Mouse (Mus musculus): ENCODE results near the gene Plac9a. TPM values are rescaled to one million over a fixed set of nuclear protein-coding genes. Genes with fewer than 3 reads are reported as not detected.
A peak's percentile ranks its signal among the peaks of the same experiment; 100 is the strongest.

Gene Plac9a
- total and polyA plus RNA-seq, 2 experiments: not detected

DNA sequence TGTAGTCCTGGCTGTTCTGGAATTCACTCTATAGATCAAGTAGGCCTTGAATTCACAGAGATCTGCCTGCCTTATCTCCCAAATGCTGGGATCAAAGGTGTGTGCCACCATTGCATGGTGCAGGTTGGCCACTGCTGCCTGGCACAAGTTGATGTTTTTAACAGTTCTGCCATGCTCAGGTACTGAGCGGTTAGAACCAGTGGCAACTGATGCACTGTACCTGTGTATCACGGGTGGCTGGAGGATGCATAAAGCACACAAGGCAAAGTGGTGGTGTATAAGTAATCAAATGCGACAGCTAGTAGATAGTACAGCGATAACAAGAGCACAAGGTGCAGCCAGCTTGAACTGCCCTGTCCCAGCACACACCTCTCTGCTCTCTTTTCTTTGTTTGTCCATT lies 58.5 kb downstream of the Plac9a start:
- DNase-seq (ENCODE audit: extremely low read depth, low read depth, low spot score): no peak
- TF ChIP-seq CTCF (IDR thresholded peaks at IDR 0.05; ENCODE audit: low read depth, low read length) (no peak), POLR2A (IDR thresholded peaks at IDR 0.05; ENCODE audit: extremely low read depth, insufficient read depth, low read length) (no peak)
- peaks cover 34% of the 10 kb centered on the region for H3K79me2 ChIP-seq (ENCODE audit: control insufficient read depth, insufficient read depth, low read length)
- H3K9ac ChIP-seq (ENCODE audit: low read depth, low read length): no peak overlapping the region
- H3K27ac ChIP-seq (replicated peaks; ENCODE audit: insufficient read depth, low read depth, low read length): no peak overlapping the region
- no peak overlapping the region for H3K4me3 ChIP-seq (ENCODE audit: insufficient read depth, low read depth, low read length)
- 94% methylated on average over 4 of the region's 4 CpGs for WGBS
- peaks cover 10% of the 10 kb centered on the region for H3K4me1 ChIP-seq (ENCODE audit: control insufficient read depth, insufficient read depth, low read length)
- H3K27me3 ChIP-seq (ENCODE audit: control insufficient read depth, insufficient read depth, low read length): no peaks in the 10 kb centered on the region
- no peaks in the 10 kb centered on the region for H3K36me3 ChIP-seq (ENCODE audit: control insufficient read depth, insufficient read depth, low read length)

DNA sequence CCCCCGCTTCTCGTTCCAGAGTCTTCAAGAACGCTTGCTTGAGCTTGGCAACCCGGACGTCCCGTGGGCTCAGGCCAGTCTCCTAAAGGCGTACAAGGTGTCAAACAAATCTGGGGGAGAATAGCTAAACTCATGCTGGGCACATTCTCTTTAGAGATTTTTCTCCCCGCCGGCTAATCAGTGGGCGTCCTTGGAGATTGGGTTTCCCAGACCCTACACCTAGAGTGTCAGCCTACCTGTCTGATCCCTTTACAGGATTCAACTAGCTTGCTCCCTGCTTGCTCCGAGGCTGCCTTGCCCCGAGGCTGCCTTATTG lies 60.3 kb downstream of the Plac9a start:
- peak overlapping the region; percentile 90; the same call in 1 of the 2 replicates for H3K27ac ChIP-seq (replicated peaks; ENCODE audit: insufficient read depth, low read depth, low read length)

GRCm38 (mm10) chr14:25841991-25842687 lies 60.8 kb downstream of the Plac9a start, which contains the start of gene Anxa11:
Anxa11 (plus strand) TSS chr14:25842156.
- peak within 1 kb of the TSS; percentile 90 for H3K27ac ChIP-seq (replicated peaks; ENCODE audit: insufficient read depth, low read depth, low read length)
- H3K9ac ChIP-seq (ENCODE audit: low read depth, low read length): peak within 1 kb of the TSS; percentile 93
- H3K4me1 ChIP-seq (ENCODE audit: control insufficient read depth, insufficient read depth, low read length): peaks cover 10% of the 10 kb centered on the region
- peak; percentile 74 for DNase-seq (ENCODE audit: extremely low read depth, low read depth, low spot score)
- WGBS: under 1% methylated on average over 54 of the region's 54 CpGs
- peaks cover 31% of the 10 kb centered on the region for H3K79me2 ChIP-seq (ENCODE audit: control insufficient read depth, insufficient read depth, low read length)
- no peaks in the 10 kb centered on the region for H3K27me3 ChIP-seq (ENCODE audit: control insufficient read depth, insufficient read depth, low read length)
- no peaks in the 10 kb centered on the region for H3K36me3 ChIP-seq (ENCODE audit: control insufficient read depth, insufficient read depth, low read length)
- peak within 1 kb of the TSS; percentile 94 for H3K4me3 ChIP-seq (ENCODE audit: insufficient read depth, low read depth, low read length)
- TF ChIP-seq CTCF (IDR thresholded peaks at IDR 0.05; ENCODE audit: low read depth, low read length): no peak
- peak; percentile 59 for TF ChIP-seq POLR2A (IDR thresholded peaks at IDR 0.05; ENCODE audit: extremely low read depth, insufficient read depth, low read length)

More for the DNA sequence above, 60.3 kb downstream of the Plac9a start:
- Histone ChIP-seq H3K4me1 (ENCODE audit: control insufficient read depth, insufficient read depth, low read length) (peaks cover 10% of the 10 kb centered on the region), H3K36me3 (ENCODE audit: control insufficient read depth, insufficient read depth, low read length) (no peaks in the 10 kb centered on the region), H3K4me3 (ENCODE audit: insufficient read depth, low read depth, low read length) (peak overlapping the region; percentile 94), H3K79me2 (ENCODE audit: control insufficient read depth, insufficient read depth, low read length) (peaks cover 31% of the 10 kb centered on the region), H3K9ac (ENCODE audit: low read depth, low read length) (peak overlapping the region; percentile 93), H3K27me3 (ENCODE audit: control insufficient read depth, insufficient read depth, low read length) (no peaks in the 10 kb centered on the region)
- WGBS: 3% methylated on average over 12 of the region's 12 CpGs
- no peak for TF ChIP-seq CTCF (IDR thresholded peaks at IDR 0.05; ENCODE audit: low read depth, low read length)
- no peak for DNase-seq (ENCODE audit: extremely low read depth, low read depth, low spot score)

DNA sequence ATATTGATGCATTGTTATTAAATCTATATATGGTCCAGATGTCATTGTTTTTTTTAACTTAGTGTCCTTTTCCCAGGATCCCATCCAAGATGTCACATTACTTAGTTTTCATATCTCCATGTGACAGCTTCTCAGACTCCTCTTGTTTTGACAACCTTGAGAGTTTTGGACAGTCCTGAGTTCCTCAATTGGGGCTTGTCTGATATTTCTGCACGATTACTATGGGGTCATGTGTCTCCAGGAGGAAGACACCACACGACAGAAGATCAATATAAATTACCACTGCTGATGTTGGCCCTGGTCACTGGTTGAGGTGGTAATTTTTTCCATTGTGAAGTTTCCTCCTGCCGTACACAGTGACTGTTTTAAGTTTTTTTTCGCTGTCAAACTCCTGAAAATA lies 61.3 kb downstream of the Plac9a start:
- Histone ChIP-seq H3K27ac (replicated peaks; ENCODE audit: insufficient read depth, low read depth, low read length) (no peak overlapping the region), H3K4me1 (ENCODE audit: control insufficient read depth, insufficient read depth, low read length) (peaks cover 10% of the 10 kb centered on the region), H3K4me3 (ENCODE audit: insufficient read depth, low read depth, low read length) (0 out of 2 replicates have a peak overlapping the region, but pooled peaks have one; percentile 94), H3K27me3 (ENCODE audit: control insufficient read depth, insufficient read depth, low read length) (no peaks in the 10 kb centered on the region), H3K79me2 (ENCODE audit: control insufficient read depth, insufficient read depth, low read length) (peaks cover 28% of the 10 kb centered on the region), H3K9ac (ENCODE audit: low read depth, low read length) (no peak overlapping the region), H3K36me3 (ENCODE audit: control insufficient read depth, insufficient read depth, low read length) (no peaks in the 10 kb centered on the region)
- 3% methylated on average over 4 of the region's 4 CpGs for WGBS
- no peak for DNase-seq (ENCODE audit: extremely low read depth, low read depth, low spot score)
- TF ChIP-seq CTCF (IDR thresholded peaks at IDR 0.05; ENCODE audit: low read depth, low read length): no peak

DNA sequence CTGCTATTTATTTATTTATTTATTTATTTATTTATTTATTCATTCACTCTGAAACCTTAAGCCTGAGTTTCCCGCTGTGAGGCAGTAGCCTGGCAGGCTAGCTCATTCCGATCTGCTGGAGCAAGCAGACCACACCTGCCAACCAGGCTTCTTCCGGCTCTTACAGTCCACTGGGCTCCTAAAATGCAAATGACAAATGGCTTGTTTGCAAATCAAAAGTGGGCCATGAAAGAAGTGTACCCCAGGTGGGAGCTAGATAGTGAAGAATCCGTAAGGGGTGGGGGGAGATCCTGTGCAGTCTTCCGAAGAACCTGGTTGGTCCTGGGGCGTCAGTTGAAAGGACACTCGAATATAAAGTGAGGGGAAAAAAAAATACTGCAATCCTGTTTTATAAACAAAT lies 61.9 kb downstream of the Plac9a start:
- Histone ChIP-seq H3K27me3 (ENCODE audit: control insufficient read depth, insufficient read depth, low read length) (no peaks in the 10 kb centered on the region), H3K4me1 (ENCODE audit: control insufficient read depth, insufficient read depth, low read length) (peaks cover 10% of the 10 kb centered on the region), H3K27ac (replicated peaks; ENCODE audit: insufficient read depth, low read depth, low read length) (no peak overlapping the region), H3K4me3 (ENCODE audit: insufficient read depth, low read depth, low read length) (no peak overlapping the region), H3K36me3 (ENCODE audit: control insufficient read depth, insufficient read depth, low read length) (no peaks in the 10 kb centered on the region), H3K79me2 (ENCODE audit: control insufficient read depth, insufficient read depth, low read length) (peaks cover 25% of the 10 kb centered on the region), H3K9ac (ENCODE audit: low read depth, low read length) (no peak overlapping the region)
- no peak for TF ChIP-seq POLR2A (IDR thresholded peaks at IDR 0.05; ENCODE audit: extremely low read depth, insufficient read depth, low read length)
- no peak for TF ChIP-seq CTCF (IDR thresholded peaks at IDR 0.05; ENCODE audit: low read depth, low read length)
- DNase-seq (ENCODE audit: extremely low read depth, low read depth, low spot score): no peak
- WGBS: 81% methylated on average over 7 of the region's 7 CpGs

DNA sequence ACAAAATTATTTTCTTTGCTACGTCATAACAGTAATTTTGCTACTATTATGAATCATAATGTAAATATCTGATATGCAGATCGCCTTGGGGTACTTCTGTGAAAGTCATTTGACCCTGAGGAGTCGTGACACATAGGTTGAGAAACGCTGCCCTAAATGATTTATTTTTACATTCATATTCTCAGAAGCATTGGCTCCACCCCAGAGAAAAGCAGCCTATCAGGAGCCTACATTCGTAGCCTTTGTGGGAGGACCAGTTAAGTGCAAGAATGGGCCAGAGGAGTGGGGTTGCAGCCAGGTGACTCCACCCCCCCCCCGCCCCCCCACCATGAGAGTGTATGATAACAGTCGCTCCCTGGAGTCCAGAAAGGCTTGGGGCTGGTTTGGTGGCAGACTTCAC lies 63.1 kb downstream of the Plac9a start:
- Histone ChIP-seq H3K4me3 (ENCODE audit: insufficient read depth, low read depth, low read length) (no peak overlapping the region), H3K36me3 (ENCODE audit: control insufficient read depth, insufficient read depth, low read length) (no peaks in the 10 kb centered on the region), H3K9ac (ENCODE audit: low read depth, low read length) (no peak overlapping the region), H3K27me3 (ENCODE audit: control insufficient read depth, insufficient read depth, low read length) (no peaks in the 10 kb centered on the region), H3K79me2 (ENCODE audit: control insufficient read depth, insufficient read depth, low read length) (peaks cover 16% of the 10 kb centered on the region), H3K27ac (replicated peaks; ENCODE audit: insufficient read depth, low read depth, low read length) (no peak overlapping the region), H3K4me1 (ENCODE audit: control insufficient read depth, insufficient read depth, low read length) (peaks cover 8% of the 10 kb centered on the region)
- TF ChIP-seq POLR2A (IDR thresholded peaks at IDR 0.05; ENCODE audit: extremely low read depth, insufficient read depth, low read length) (no peak), CTCF (IDR thresholded peaks at IDR 0.05; ENCODE audit: low read depth, low read length) (no peak)
- WGBS: 84% methylated on average over 7 of the region's 7 CpGs
- DNase-seq (ENCODE audit: extremely low read depth, low read depth, low spot score): no peak
